Mouse (Mus musculus) gastrocnemius, adult 18-20 months (tissue): ENCODE results near the gene Slc46a1. TPM values are rescaled to one million over a fixed set of nuclear protein-coding genes. Genes with fewer than 3 reads are reported as not detected.
A peak's percentile ranks its signal among the peaks of the same experiment; 100 is the strongest.

Source experiments
- DNase-seq: peaks from one replicate; pipeline ENCODE4 v3.0.0; 2021; ENCODE audit warnings: low spot score
- long read RNA-seq, 2 experiments: library from polyadenylated mRNA; stranded (forward); transcript quantifications; one replicate each; pipeline ENCODE4 v2.0.0; 2021
- total RNA-seq, 2 experiments: library from RNA; stranded (reverse); gene quantifications; 2 replicates each; pipeline ENCODE4 v1.2.3; 2021

Gene Slc46a1
- under 1 TPM; 0.47 to 0.91 TPM for total RNA-seq
- long read RNA-seq, experiment 1, partial matches to known transcripts, result 1 of 2 reads
- long read RNA-seq, experiment 1, other reads (novel, unspliced or antisense), result 0 of 2 reads
- long read RNA-seq, experiment 2, result 0 reads

DNA sequence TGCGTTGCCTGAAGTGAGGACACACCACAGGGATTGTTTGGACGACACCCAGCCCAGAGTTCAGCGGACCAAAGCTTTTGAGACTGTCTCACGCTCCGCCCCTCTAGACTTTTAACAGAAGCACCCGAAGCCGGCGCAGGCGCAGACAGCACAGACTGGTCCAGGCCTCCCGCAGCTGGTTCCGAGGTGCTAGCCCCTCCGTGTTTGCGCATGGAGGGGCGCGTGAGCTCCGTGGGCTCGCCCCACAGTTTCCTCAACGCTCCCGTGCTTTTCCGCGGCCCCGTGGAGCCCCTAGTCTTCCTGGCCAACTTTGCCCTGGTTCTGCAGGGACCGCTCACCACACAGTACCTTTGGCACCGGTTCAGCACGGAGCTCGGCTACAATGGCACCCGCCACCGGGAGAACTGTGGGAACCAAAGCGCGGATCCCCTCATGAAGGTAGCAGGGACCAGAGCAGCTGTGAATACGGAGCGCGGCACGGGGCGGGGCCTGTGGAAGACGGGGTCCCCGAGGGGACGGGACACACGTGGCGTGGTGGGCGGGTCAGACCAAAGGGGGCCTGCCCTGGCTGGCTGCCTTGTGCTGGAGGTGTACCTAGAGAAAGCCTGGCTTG, at the start of gene Slc46a1:
Gene Slc46a1, plus strand, starts transcription at position 130 of the 613 bp plus-strand sequence.
- peak; percentile 80 for DNase-seq

DNA sequence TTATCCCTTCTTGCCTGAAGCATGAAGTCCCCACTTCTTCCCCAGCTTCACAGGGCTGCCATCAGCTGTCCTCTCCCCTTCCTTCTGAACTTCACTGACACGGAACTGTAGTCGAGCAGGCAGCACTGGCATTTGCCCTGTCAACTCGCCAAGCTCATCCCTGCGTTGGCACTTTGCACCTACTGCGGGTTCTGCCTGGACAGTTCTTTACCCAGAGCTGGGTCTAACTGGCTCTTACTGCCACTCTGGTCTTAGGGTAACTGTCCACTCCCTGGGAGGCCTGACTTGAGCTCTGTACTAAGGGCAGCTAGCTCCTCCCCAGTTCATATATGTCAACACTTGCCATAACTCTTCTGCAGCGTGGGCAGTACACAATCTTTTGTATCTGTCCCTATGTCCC, 48.6 kb upstream of the Slc46a1 start:
- DNase-seq, result no peak

DNA sequence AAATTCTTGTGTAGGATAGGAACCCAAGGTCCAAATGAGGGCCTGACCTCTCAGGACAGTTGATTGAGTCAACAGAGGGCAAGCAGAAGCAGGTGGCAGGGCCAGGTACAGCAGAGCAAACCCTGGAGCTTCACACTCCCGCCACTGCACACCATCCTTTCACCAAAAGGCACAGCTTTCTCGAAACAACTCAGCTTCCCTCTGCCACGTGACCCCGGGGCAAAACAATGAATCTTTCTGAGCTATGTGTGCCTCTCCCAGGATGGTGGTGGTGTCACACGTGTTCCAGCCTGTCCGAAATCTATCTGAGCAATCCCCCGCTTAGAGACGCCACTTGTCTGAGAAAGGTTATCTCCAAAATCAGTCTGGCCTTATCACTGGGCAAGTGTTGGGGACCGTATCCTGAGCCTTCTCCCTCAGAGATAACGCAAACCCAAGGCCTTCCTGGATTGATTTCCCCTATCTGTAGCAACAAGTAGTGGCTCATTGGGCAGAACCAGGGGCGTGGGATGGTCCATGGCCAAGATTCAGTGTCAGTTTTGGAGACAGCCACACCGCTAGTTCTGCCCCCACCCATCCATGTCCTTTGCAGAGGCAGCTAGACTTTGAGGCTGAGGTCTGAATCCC, 45.1 kb upstream of the Slc46a1 start:
- DNase-seq, result no peak

DNA sequence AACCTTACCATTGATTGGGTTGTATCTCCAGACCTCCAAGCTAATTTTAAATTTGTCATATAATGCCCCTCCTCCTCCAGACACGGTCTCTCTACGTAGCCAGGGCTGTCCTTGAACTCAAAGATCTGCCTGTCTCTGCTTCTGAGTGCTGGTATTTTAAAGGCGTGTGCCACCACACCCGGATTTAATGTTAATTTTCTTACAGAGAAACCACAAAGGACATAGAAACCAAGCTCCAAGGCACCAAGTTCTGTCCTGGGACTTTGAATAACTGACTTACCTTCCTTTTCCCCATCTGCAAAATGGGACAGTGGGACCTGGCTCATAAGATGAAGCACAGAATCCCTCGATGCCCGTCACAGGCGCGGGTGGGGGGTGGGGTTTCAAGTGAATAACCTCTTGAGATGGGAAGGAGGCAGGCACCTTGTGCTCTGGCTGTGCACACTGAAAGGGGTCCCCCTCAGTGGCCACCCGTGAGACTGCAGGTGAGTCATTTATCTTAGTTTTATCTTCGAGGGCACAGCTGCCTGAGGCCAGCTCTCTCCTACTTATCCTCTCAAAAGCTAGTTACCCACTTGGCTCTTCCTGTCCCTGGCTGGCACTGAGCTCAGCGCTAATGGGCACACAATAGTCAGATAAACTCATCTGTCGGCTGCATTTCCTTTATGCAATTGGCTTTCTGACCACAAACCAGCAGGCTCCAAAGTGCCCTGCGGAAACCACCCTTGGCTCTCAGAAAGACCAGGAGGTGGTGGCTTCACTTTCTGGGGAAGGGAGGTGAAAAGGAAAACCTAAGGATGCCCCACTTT, 44.1 kb upstream of the Slc46a1 start:
- DNase-seq, result no peak

DNA sequence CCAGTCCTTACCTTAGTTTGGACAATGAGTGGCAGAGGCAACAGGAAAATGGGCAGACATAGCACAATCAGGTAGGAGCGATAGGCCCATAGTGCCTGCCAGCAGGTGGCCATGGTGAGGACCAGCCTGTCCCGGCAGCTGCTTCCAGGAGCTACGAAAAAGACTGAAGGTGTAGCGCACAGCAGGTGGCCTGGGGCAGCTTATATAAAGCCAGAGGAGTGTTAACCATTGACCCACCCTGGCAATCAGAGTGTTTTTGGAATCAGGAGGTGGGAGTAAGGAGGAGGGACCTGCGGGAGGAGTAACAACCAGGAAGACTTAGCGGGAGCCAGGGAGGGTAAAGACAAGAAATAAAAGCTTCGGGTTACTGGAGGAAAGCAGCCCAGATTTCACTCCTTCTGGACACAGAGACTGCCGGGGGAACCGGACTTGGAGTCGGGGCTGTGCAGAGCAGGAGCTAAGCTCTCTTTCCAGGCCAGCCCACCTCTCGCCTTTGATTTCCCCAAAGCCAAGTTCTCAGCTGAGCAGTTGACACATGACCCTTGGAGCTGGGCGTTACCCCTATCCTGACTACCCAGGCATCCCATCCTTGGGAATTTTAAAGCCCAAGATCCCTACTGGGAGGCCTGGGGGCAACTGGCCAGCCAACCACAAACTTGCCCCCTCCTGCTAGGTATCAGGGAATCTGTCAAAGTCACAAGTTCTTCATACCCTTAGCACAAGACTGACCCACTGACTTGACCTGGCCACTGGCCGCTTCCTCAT, 43.3 kb upstream of the Slc46a1 start, which contains the start of gene Slc13a2:
Gene Slc13a2, minus strand, starts transcription at position 163 of the 765 bp plus-strand sequence.
- no peak for DNase-seq

DNA sequence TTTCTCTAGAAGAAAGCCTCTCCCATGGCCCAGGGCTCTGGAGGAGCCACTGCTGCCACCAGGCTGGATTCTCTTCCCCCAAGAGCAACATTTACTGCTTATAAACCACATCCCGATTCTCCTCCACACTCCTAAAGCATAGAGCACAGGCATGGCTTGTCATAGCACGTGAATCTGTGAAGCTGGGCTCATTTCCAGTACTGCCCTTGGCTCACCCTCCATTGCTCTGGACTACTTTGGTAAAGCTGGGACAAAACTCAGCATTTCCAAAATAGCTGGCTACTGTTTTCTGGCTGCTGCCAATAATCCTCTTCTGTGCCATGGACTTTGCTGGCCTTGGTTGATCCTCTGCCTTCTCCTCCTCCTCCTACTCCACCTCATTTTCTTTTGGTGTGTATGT, 41.1 kb upstream of the Slc46a1 start:
- DNase-seq, result no peak

DNA sequence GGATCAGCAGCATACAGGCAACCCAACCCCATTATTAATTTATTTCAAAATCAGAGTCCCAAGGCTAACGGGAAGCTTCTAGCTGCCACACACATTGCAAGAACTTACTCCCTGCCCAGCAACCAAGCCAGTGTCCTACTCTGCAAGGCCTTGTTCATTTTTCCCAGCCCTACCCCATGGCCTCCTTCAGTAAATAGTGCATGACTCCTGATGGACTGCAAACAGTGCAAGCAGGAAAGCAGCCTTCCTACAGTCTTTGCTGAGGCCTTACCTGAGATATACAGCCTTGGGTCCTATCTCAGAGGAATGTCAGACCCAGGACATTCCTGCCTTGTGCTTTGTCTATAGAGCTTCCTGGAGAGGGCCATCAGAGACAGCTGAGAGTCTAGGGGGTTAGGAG, 39.9 kb upstream of the Slc46a1 start:
- no peak for DNase-seq

DNA sequence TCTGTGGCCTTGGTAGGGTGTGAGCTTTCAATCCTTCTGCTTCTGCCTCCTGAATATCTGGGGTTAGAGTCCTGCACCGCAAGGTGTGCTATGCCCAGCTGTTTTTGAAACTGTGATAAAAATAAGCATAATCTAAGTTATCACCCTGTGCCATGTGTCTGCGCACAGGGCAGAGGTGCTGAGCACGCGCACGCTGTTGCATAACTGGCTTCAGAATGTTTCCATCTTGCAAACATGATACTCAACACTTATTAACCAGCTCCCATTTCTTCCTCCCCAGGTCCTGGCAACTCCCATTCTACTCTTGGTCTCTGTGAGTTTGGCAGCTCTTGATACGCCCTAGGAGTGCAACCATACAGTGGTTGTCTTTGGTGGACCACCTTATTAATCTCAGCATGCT, 37.8 kb upstream of the Slc46a1 start:
- DNase-seq, result no peak

DNA sequence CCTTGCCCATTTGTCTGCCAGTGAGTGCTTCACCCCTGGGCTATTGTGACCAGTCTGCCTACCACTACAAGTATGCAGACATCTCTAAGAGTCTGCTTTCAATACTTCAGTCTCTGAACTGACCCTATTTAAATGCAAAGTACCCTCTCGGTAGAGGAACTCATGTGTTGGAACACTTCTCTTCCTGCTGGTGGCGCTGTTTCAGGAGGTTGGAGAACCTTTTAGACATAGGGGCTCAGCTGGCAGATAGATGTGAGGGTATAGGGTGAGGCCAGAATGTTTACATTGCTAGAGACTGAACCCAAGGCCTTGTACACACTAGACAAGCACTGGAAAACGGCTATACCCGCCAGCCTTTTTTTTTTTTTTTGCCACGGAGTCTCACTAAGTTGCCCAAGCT, 37.2 kb upstream of the Slc46a1 start:
- no peak for DNase-seq

DNA sequence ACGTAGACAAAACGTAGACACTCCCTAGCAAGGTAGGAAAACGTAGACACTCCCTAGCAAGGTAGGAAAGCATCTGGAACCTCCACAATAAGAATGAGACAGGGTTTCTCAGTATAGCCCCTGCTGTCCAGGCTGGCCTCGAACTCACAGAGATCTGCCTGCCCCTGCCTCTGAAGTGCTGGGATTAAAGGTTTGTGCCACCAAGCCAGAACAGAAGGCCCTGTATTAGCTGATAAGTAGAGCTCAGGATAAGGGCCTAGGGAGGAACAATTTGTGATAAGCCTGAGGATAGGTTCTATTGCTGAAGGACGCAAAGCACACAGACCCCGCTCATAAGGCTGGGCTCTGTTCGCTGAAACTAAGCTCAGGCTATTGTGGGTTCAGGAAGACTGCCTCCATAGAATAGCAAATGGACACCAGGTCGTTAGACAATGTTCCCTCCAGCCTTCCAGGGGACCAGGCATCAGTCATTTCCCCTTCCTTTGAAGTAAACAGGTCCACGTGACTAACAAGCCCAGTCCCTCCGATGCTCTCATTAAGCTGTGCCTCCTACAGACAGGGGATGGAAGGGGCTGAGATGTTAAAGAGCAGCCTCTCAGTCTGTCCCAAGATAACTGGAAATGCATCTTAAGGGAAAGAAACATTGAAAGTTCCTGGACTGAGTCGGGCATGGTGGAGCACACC, 35.2 kb upstream of the Slc46a1 start:
- DNase-seq, result no peak

DNA sequence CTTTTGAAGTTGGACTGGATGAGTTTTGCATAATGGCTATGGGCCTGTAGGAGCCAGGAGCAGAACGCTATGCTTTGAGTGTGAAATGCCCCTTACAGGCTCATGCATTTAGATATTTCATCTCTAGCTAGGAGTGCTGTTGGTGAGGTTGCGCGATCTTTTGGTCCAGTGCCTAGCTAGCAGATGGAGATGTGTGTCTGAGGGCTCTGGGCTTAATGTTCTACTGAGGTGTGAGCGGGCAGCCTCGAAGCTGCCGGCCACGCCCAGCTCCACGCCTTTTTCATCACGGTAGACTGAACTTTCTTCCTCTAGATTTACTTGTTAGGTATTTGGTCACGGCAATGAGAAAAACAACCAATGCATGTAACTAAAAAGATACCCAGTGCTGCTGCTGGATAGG, 34.3 kb upstream of the Slc46a1 start:
- DNase-seq, result no peak

DNA sequence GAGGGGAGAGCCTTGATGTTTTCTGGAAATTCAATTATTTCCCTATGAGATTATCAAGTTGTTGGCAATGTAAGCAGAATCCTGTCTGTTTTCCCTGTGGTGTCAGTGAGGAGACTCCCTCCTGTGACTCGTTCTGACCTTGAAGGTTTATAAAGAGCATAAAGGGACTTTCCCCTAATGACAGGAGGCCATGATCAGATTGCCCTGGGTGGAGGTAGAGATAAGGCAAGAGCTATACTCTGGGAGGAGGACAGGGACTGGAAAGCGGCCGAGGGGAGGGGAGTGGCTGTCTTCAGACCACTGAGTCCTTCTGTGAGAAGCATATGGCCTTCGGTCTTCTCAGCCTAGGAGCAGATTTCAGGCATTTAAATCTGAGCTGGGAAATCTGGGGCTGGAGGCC, 31.4 kb upstream of the Slc46a1 start:
- no peak for DNase-seq

DNA sequence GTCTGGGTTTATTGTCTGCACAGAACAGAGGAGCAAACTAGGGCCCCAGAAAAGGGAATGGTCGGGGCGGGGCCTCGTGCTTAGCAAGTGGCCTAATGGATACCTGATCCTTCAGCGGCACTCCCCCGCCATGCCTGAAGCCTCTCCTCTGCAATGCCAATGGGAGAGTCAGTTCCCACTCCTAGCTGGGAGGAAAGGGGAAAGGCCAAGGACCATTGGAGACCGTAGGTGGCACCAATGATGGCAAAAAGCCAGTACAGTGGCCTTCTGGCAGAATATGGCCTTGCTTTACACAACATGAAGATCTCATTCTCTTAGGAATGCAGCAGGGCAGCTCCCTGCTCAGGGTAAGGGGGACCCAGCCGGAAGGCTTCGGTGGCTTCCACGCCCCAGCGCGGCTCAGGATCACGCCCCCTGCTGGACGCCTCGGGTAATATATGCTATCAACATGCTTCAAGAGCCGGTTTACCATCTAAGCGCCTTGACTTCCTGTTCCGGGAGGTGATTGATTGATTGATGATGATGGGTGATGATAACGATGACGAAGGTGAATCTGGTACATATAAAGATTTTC, 29.6 kb upstream of the Slc46a1 start:
- no peak for DNase-seq

DNA sequence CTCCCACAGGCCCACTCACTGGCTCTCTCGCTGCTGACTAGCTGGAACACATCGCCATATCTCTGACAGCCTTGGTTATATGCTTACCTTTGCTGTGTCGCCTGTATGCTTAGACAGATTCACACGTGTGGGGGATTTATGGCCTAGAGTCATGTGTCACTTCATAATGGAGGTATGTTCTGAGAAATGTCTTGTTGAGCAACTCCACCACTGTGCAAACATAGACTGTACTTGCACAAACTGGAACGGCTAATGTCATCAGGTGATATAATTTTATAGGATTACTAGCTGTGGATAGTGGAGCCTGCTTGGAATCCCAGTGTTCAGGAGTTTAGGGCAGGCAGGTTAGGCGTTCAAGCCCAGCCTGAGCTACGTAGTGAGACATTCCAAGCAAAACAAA, 28.3 kb upstream of the Slc46a1 start:
- no peak for DNase-seq

DNA sequence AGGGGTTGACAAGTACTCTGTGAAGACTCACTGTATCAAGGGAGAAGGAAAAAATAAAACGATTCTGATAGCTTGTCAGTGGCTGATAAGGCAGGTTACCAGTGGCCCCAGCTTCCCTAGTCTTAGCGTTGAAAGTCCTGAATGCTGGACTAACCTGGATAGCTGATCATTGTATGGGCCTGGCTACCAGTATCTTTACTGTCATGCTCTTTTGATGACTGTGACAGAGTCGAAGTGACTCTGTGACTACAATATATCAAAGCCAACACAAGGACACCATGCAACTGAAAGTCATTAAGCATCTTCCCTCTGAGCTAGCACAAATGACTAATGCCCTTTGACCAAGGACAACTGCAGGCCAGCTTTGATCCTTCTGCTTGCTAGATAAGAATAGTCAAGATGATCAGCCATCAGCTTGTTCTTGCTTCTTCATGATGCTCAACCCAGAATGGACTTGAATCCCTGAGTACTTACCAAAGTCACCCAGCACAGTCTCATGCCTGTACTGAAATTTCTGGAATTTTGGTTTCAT, 27.0 kb upstream of the Slc46a1 start:
- no peak for DNase-seq

DNA sequence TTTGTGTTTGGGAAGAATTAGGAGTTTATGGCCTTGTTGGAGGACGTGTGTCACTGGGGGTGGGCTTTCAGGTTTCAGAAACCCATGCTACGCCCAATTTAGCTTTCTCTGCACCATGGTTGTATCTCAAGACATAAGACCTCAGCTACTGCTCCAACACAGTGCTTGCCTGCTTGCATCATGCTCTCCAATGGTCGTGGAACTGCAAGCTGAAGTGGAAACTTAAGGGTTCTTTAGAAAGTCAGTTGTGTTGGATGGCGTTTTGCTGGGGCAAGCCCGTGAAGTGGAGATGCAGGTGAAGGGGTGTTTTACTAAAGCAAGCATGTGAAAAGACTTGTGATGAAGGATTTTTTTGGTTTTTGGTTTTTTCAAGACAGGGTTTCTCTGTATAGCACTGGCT, 22.4 kb upstream of the Slc46a1 start:
- no peak for DNase-seq

DNA sequence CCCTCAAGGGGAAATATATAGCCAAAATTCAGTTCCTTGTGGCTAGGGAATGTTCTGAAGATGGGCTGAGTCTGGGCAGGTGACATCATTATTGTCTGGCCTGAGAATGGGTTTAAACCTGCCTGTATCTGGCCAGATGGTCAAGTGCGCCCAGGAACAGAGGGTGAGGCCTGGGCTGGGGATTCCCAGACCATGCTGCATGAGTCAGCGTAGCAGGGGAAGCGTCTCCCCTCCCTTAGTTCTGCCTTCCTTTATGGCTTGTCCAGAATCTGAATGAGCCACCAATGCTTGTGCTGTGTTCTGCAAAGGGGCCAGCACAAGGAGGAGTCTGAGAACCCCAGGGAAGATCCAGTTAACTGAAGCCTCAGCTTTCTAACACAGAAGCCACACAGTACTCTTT, 18.3 kb upstream of the Slc46a1 start:
- DNase-seq, result no peak

DNA sequence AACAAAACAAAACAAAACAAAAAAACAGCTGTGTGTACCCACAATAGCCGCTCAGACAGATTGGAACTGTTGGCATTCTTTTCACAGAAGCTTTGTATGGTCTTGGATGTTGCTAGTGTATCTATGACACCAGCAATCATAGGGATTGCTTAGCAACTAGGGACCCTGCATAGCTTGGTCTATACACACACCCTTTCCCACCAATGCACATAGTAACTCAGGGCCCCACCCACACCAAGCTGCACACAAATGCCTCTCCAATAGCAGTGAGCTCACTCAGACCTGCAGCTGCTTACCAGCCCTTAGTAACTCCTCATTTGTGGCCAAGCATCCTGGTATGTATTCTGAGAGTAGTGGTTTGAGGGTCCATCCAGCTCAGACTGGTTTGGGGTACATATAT, 17.3 kb upstream of the Slc46a1 start:
- no peak for DNase-seq

DNA sequence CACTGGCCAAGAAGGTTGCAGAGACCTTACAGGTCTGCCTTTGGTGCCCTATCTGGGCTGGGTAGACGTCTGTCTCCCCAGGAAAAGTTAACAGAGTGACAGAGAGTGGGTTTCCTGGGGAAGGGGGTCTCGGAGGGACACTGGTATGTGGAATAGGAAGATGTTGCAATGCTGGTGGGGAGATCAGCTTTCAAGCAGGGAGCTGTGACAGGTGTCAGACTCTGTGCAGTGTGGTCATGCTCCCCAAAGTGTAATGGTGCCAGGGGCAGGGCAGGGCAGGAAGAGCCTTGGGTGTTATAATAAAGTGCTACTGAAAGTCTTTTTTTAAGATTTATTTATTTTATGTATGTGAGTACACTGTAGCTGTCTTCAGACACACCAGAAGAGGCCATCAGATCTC, 15.2 kb upstream of the Slc46a1 start:
- no peak for DNase-seq

DNA sequence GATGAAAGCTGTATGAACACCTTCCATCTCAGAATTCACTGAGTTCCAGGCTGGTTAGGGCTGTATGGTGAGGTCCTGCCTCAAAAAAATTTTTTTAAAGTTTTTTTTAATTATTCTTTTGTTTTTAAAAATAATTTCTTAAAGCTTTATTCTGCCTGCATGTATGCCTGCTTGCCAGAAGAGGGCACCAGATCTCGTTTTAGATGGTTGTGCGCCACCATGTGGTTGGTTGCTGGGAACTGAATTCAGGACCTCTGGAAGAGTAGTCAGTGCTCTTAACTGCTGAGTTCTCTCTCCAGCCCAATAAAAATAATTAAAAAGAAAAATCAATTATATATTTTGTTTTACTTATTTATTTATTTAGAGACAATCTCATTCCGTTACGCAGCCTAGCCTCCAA, 11.8 kb upstream of the Slc46a1 start:
- peak; percentile 50 for DNase-seq

DNA sequence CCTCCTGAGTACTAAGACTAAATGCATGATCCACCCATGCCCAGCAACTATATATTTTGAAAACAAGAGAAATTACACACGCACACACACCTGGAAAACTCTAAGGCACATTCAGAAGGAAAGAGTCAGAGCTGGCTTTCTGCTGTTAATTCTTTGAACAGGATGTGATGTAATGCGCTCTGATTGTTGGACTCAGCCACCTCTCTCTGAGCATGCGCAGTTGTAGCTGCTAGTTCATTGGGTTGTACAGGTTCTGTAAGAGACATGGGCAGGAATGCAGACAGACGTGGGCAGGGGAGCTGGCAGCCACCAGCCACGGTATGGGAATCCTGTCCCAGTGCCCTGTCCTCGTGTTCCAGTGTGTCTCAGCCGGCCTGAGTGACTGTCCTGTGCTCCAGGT, 11.2 kb upstream of the Slc46a1 start:
- no peak for DNase-seq
